Mouse (Mus musculus): ENCODE measurements around the gene Gnao1.

Gene Gnao1

GRCm38 (mm10) chr8:93940542-93941423, 131.0 kb downstream of the Gnao1 start:
- DNase-seq (ENCODE audit: low read depth, low spot score) = no peak

GRCm38 (mm10) chr8:93941636-93942054, 131.9 kb downstream of the Gnao1 start:
- DNase-seq (ENCODE audit: low read depth, low spot score) = no peak

- DNase-seq (ENCODE audit: low read depth, low spot score) = no peak
Observed at GRCm38 (mm10) chr8:93945781-93946180, 136.0 kb downstream of the Gnao1 start.

GRCm38 (mm10) chr8:93946397-93946796, 136.6 kb downstream of the Gnao1 start:
- no peak for DNase-seq (ENCODE audit: low read depth, low spot score)

GRCm38 (mm10) chr8:93950133-93950532, 140.4 kb downstream of the Gnao1 start:
- DNase-seq (ENCODE audit: low read depth, low spot score) = no peak

- DNase-seq (ENCODE audit: low read depth, low spot score) = no peak
Observed at GRCm38 (mm10) chr8:93952511-93952910, 142.7 kb downstream of the Gnao1 start.

- DNase-seq (ENCODE audit: low read depth, low spot score) = no peak
Observed at GRCm38 (mm10) chr8:93958402-93958801, 148.6 kb downstream of the Gnao1 start.

- no peak for DNase-seq (ENCODE audit: low read depth, low spot score)
Observed at GRCm38 (mm10) chr8:93960909-93961308, 151.1 kb downstream of the Gnao1 start.

GRCm38 (mm10) chr8:93968293-93968692, 158.5 kb downstream of the Gnao1 start:
- DNase-seq (ENCODE audit: low read depth, low spot score) = no peak

- no peak for DNase-seq (ENCODE audit: low read depth, low spot score)
Observed at GRCm38 (mm10) chr8:93969626-93970340, 160.0 kb downstream of the Gnao1 start.

GRCm38 (mm10) chr8:93971451-93971850, 161.7 kb downstream of the Gnao1 start:
- DNase-seq (ENCODE audit: low read depth, low spot score) = no peak

GRCm38 (mm10) chr8:93972211-93972610, 162.4 kb downstream of the Gnao1 start:
- DNase-seq (ENCODE audit: low read depth, low spot score) = no peak

GRCm38 (mm10) chr8:93972971-93973734, 163.4 kb downstream of the Gnao1 start:
- no peak for DNase-seq (ENCODE audit: low read depth, low spot score)

GRCm38 (mm10) chr8:93973831-93974375, 164.1 kb downstream of the Gnao1 start:
- no peak for DNase-seq (ENCODE audit: low read depth, low spot score)

GRCm38 (mm10) chr8:93974602-93975186, 164.9 kb downstream of the Gnao1 start:
- DNase-seq (ENCODE audit: low read depth, low spot score) = no peak

GRCm38 (mm10) chr8:93975358-93975757, 165.6 kb downstream of the Gnao1 start:
- no peak for DNase-seq (ENCODE audit: low read depth, low spot score)

- no peak for DNase-seq (ENCODE audit: low read depth, low spot score)
Observed at GRCm38 (mm10) chr8:93976446-93977211, 166.9 kb downstream of the Gnao1 start.

GRCm38 (mm10) chr8:93980141-93980540, 170.4 kb downstream of the Gnao1 start:
- DNase-seq (ENCODE audit: low read depth, low spot score) = no peak

GRCm38 (mm10) chr8:93981679-93982215, 172.0 kb downstream of the Gnao1 start:
- no peak for DNase-seq (ENCODE audit: low read depth, low spot score)

GRCm38 (mm10) chr8:93983827-93984226, 174.1 kb downstream of the Gnao1 start:
- DNase-seq (ENCODE audit: low read depth, low spot score) = no peak

All from forelimb bud, embryonic 11.5 days (tissue).